ENCODE assay signal across 18 mouse cellular contexts in genomic region chr10:67439042-67439635, GRCm38 (mm10).
A peak's percentile ranks its signal among the peaks of the same experiment; 100 is the strongest.
DNase-seq lines count a peak whose midpoint lies in the region; ATAC-seq lines count a peak whose summit lies in the region.
"Had no signal": no experiment of that assay in that cellular context is flagged by ENCODE, and none has a peak within 500 bp of the region (broad histone marks: within the 10 kb centered on the region; RNA-seq: fewer than 3 reads in every experiment).

No protein-coding gene starts in this region.

- H3K9ac ChIP-seq in hindbrain, embryonic 16.5 days (ENCODE audit: low read depth, low read length) = no peak overlapping the region
- H3K9ac ChIP-seq: forebrain, embryonic 13.5 days; hindbrain, embryonic 15.5 days; liver, embryonic 15.5 days had no signal

- H3K4me3 ChIP-seq in hindbrain, embryonic 16.5 days (ENCODE audit: low read length) = no peak overlapping the region
- H3K4me3 ChIP-seq: forebrain, embryonic 13.5 days; hindbrain, embryonic 15.5 days; layer of hippocampus, adult 2 months; limb, embryonic 10.5 days; liver, embryonic 15.5 days had no signal

- H3K4me2 ChIP-seq in hindbrain, embryonic 16.5 days (ENCODE audit: low read length) = no peak overlapping the region
- H3K4me2 ChIP-seq: forebrain, embryonic 13.5 days; hindbrain, embryonic 15.5 days; liver, embryonic 15.5 days had no signal

- H3K27me3 ChIP-seq in hindbrain, embryonic 16.5 days (replicated peaks; ENCODE audit: control insufficient read depth, insufficient read depth, low read length) = no peaks in the 10 kb centered on the region
- H3K27me3 ChIP-seq: forebrain, embryonic 13.5 days; hindbrain, embryonic 15.5 days; liver, embryonic 15.5 days had no signal

- intact Hi-C loops in heart, postnatal 14 days (cut with DNase I) = no loop called here

- H3K36me3 ChIP-seq in hindbrain, embryonic 16.5 days (ENCODE audit: control insufficient read depth, insufficient read depth, low read length) = no peaks in the 10 kb centered on the region
- H3K36me3 ChIP-seq: hindbrain, embryonic 15.5 days; limb, embryonic 10.5 days; liver, embryonic 15.5 days had no signal

- no peaks in the 10 kb centered on the region for H3K9me3 ChIP-seq in hindbrain, embryonic 16.5 days (ENCODE audit: control insufficient read depth, low read length)
- H3K9me3 ChIP-seq: forebrain, embryonic 13.5 days; hindbrain, embryonic 15.5 days; limb, embryonic 10.5 days; liver, embryonic 15.5 days had no signal

- WGBS in hindbrain, embryonic 16.5 days = 92% methylated on average over 15 of the region's 15 CpGs

- DNase-seq in 3T3-L1 (ENCODE audit: low read depth, low spot score) = peak; percentile 74
- peak; percentile 57 for DNase-seq in adipocyte (ENCODE audit: low spot score)
- peak; percentile 56 to 60 for DNase-seq in lung, adult 18-20 months
- DNase-seq in retina, embryonic 14.5 days (ENCODE audit: low spot score) = no peak
- DNase-seq in heart, postnatal 14 days = no peak
- DNase-seq: cerebellum, adult 9-11 months; gastrocnemius, postnatal 10 days; kidney, adult 8-10 months; right cerebral cortex, postnatal 4 days; thymus, postnatal 25 days had no signal

- H3K4me1 ChIP-seq in hindbrain, embryonic 16.5 days (ENCODE audit: control insufficient read depth, insufficient read depth, low read depth, low read length) = no peaks in the 10 kb centered on the region
- H3K4me1 ChIP-seq: forebrain, embryonic 13.5 days; hindbrain, embryonic 15.5 days; limb, embryonic 10.5 days; liver, embryonic 15.5 days had no signal

- H3K27ac ChIP-seq in hindbrain, embryonic 16.5 days (ENCODE audit: low read depth, low read length) = no peak overlapping the region
- H3K27ac ChIP-seq: forebrain, embryonic 13.5 days; hindbrain, embryonic 15.5 days; layer of hippocampus, adult 2 months; limb, embryonic 10.5 days; liver, embryonic 15.5 days had no signal

- ATAC-seq in megakaryocyte, adult 5-6 weeks (ENCODE audit: poor library complexity, severe bottlenecking) = peak; percentile 90
- no peak for ATAC-seq in hindbrain, embryonic 16.5 days
- ATAC-seq: forebrain, embryonic 13.5 days; midbrain, embryonic 16.5 days had no signal

Comparison
In these comparisons a context has a peak if more than half of its experiments do, and no peak if none do; other contexts are left out.
1. DNase-seq: peak in 3T3-L1 (single experiment), adipocyte (single experiment) and lung, adult 18-20 months (2 of 2); none in retina, embryonic 14.5 days (single experiment) and heart, postnatal 14 days (0 of 2).